Mouse (Mus musculus) CH12.LX (cell line): ENCODE measurements at regions not wholly inside any gene's neighbourhood (a gene's known extent, or its start where the extent isn't known, plus 50 kb on each side); places are given as distances from the start of the nearest gene placed in this dataset.

ENCODE experiments used
- DNase-seq: peaks from one replicate; pipeline ENCODE4 v3.0.0-alpha.2; 2013; ENCODE audit errors: extremely low read depth
- H3K27ac ChIP-seq: 2 replicates; pipeline ENCODE4 v1.5.1; 2012; ENCODE audit warnings: low read depth, mild to moderate bottlenecking, control low read depth, moderate library complexity; ENCODE audit not compliant: insufficient read depth
- H3K27me3 ChIP-seq: replicated peaks from 2 replicates; pipeline ENCODE3; 2012; ENCODE audit warnings: inconsistent platforms
- H3K36me3 ChIP-seq, 2 experiments: replicated peaks in 1 of 2; 2 replicates each; pipeline versions ENCODE3 to v1.6.1; 2012; ENCODE audit warnings: inconsistent platforms in 1 of 2, low read length in 1 of 2, mild to moderate bottlenecking in 1 of 2, mixed read lengths in 1 of 2, moderate library complexity in 1 of 2; ENCODE audit not compliant: control insufficient read depth in 1 of 2, insufficient read depth in 1 of 2
- H3K4me1 ChIP-seq, 2 experiments: 2 replicates each; pipeline ENCODE4 v1.6.1; 2012; ENCODE audit warnings: inconsistent platforms in 1 of 2, moderate library complexity in 1 of 2; ENCODE audit not compliant: insufficient read depth in 2 of 2, control insufficient read depth in 1 of 2
- H3K4me2 ChIP-seq: 2 replicates; pipeline ENCODE4 v1.6.1; 2012; ENCODE audit warnings: low read depth, mild to moderate bottlenecking, control low read depth; ENCODE audit not compliant: poor library complexity, insufficient read depth, severe bottlenecking
- H3K4me3 ChIP-seq, 3 experiments: fragments of 150-350 bp in 1 of 3; sonication (generic) in 1 of 3; replicated peaks in 1 of 3; 2 replicates each; pipeline versions ENCODE3 to v1.5.1; 2011 to 2012; ENCODE audit warnings: low read depth in 2 of 3, low read length in 2 of 3, mild to moderate bottlenecking in 2 of 3, moderate library complexity in 2 of 3, control low read depth in 1 of 3, improper control_type of control experiment in 1 of 3, inconsistent platforms in 1 of 3, mixed read lengths in 1 of 3; ENCODE audit not compliant: poor library complexity in 1 of 3
- H3K79me2 ChIP-seq: replicated peaks from 2 replicates; pipeline ENCODE4 v1.6.1; 2012; ENCODE audit warnings: mild to moderate bottlenecking, moderate library complexity; ENCODE audit not compliant: control insufficient read depth, poor library complexity, insufficient read depth, severe bottlenecking; ENCODE audit errors: extremely low read depth
- H3K9ac ChIP-seq: 2 replicates; pipeline ENCODE4 v1.6.1; 2012; ENCODE audit warnings: low read depth, mild to moderate bottlenecking, control low read depth, moderate library complexity; ENCODE audit not compliant: insufficient read depth
- H3K9me3 ChIP-seq: replicated peaks from 2 replicates; pipeline ENCODE3; 2012; ENCODE audit warnings: low read length, inconsistent platforms, mixed read lengths
- BHLHE40 ChIP-seq: IDR thresholded peaks from 2 replicates; pipeline ENCODE4 v1.6.1; 2011; ENCODE audit warnings: mild to moderate bottlenecking, low read depth, low read length, improper control_type of control experiment
- CHD2 ChIP-seq: IDR thresholded peaks from 2 replicates; pipeline ENCODE4 v1.6.1; 2011; ENCODE audit warnings: low read length, improper control_type of control experiment
- ELF1 ChIP-seq: IDR thresholded peaks from 2 replicates; pipeline ENCODE4 v1.6.1; 2014; ENCODE audit warnings: low read depth, mild to moderate bottlenecking, inconsistent platforms, low read length, improper control_type of control experiment
- EP300 ChIP-seq: IDR thresholded peaks from 2 replicates; pipeline ENCODE4 v1.6.1; 2011; ENCODE audit warnings: low read length, improper control_type of control experiment
- KAT2A ChIP-seq: IDR thresholded peaks from 2 replicates; pipeline ENCODE4 v1.6.1; 2012; ENCODE audit warnings: low read length, improper control_type of control experiment, inconsistent platforms; ENCODE audit not compliant: insufficient replicate concordance
- MAZ ChIP-seq: IDR thresholded peaks from 2 replicates; pipeline ENCODE4 v1.6.1; 2012; ENCODE audit warnings: low read depth, mild to moderate bottlenecking, inconsistent platforms, low read length, improper control_type of control experiment, moderate library complexity
- MEF2A ChIP-seq: IDR thresholded peaks from 2 replicates; pipeline ENCODE4 v1.6.1; 2014; ENCODE audit warnings: low read depth, mild to moderate bottlenecking, inconsistent platforms, low read length, improper control_type of control experiment, borderline replicate concordance
- MXI1 ChIP-seq: IDR thresholded peaks from 2 replicates; pipeline ENCODE4 v1.6.1; 2011; ENCODE audit warnings: mild to moderate bottlenecking, low read depth, low read length, improper control_type of control experiment
- PAX5 ChIP-seq: IDR thresholded peaks from 2 replicates; pipeline ENCODE4 v1.6.1; 2012; ENCODE audit warnings: low read length, inconsistent platforms, mixed read lengths
- POLR2A ChIP-seq: IDR thresholded peaks from 2 replicates; pipeline ENCODE4 v1.6.1; 2011; ENCODE audit warnings: low read depth, mild to moderate bottlenecking, improper control_type of control experiment, low read length
- POLR2AphosphoS2 ChIP-seq: IDR thresholded peaks from 2 replicates; pipeline ENCODE4 v1.6.1; 2011; ENCODE audit warnings: low read depth, low read length, improper control_type of control experiment
- RCOR1 ChIP-seq: conservative IDR thresholded peaks from 2 replicates; pipeline ENCODE4 v1.6.1; 2012; ENCODE audit warnings: low read depth, mild to moderate bottlenecking, inconsistent platforms, low read length, improper control_type of control experiment
- TCF12 ChIP-seq: IDR thresholded peaks from 2 replicates; pipeline ENCODE4 v1.6.1; 2014; ENCODE audit warnings: low read depth, mild to moderate bottlenecking, inconsistent platforms, low read length, improper control_type of control experiment
- UBTF ChIP-seq: IDR thresholded peaks from 2 replicates; pipeline ENCODE4 v1.6.1; 2012; ENCODE audit warnings: low read depth, mild to moderate bottlenecking, inconsistent platforms, low read length, improper control_type of control experiment, moderate library complexity
- USF1 ChIP-seq: IDR thresholded peaks from 2 replicates; pipeline ENCODE4 v1.6.1; 2014; ENCODE audit warnings: low read depth, mild to moderate bottlenecking, inconsistent platforms, low read length, improper control_type of control experiment
- dilution Hi-C: fragments of 300-500 bp; cut with MboI; formaldehyde crosslinking; loops from 2 replicates; pipeline ENCODE4 v1.14.3; 2020; ENCODE audit warnings: low sequenced_read_pairs; ENCODE audit not compliant: extremely low pct_unique_long_range_greater_than_20kb, extremely low pct_ligation_motif_present
- in situ Hi-C: fragments of 300-500 bp; cut with MboI; formaldehyde crosslinking; loops from 3 replicates; pipeline ENCODE4 v1.14.3; 2019; ENCODE audit warnings: low sequenced_read_pairs, low pct_ligation_motif_present, low pct_unique_long_range_greater_than_20kb, mixed read lengths

- Histone ChIP-seq H3K36me3 (no peaks in the 10 kb centered on the region), H3K9ac (no peak overlapping the region), H3K27ac (no peak overlapping the region), H3K27me3 (no peaks in the 10 kb centered on the region), H3K4me1 (peaks cover 0 to 11% of the 10 kb centered on the region in 2 experiments; a peak in 2 of 4 replicates), H3K4me2 (no peak overlapping the region), H3K9me3 (no peaks in the 10 kb centered on the region), H3K79me2 (no peaks in the 10 kb centered on the region), H3K4me3 (no peak overlapping the region)
- TF ChIP-seq UBTF (no peak), MXI1 (no peak), BHLHE40 (no peak), MAZ (no peak), PAX5 (no peak), POLR2AphosphoS2 (no peak), ELF1 (no peak), CHD2 (no peak), TCF12 (no peak), MEF2A (no peak)
- in situ Hi-C loops: no loop called here
- no peak for DNase-seq
- dilution Hi-C loops: no loop called here
These were observed 663.9 kb upstream of the 4930452B06Rik start for GRCm38 (mm10) chr14:9329839-9330485.

DNA sequence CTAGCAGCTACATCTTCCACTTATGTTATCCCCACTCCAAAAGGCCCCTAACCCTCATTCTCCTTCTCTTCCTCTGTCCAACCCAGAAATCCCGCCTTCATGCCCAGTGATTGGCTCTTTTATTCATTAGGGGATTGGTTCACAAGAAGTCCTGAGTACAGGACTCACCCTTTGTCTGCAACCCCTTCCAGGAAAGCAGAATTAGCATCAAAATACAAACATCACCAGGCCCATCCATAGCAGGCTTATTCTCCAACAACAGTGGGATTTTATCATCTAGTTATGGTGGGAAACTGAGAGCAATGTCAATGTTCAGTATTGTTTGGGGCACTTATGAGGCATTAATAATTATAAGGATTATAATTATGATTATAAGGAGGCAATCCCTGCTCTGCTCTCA, 661.3 kb upstream of the 4930452B06Rik start:
- no peak overlapping the region for H3K4me3 ChIP-seq
- H3K79me2 ChIP-seq: no peaks in the 10 kb centered on the region
- no peaks in the 10 kb centered on the region for H3K9me3 ChIP-seq
- dilution Hi-C loops: no loop called here
- no peak overlapping the region for H3K4me2 ChIP-seq
- DNase-seq: no peak
- H3K36me3 ChIP-seq: no peaks in the 10 kb centered on the region
- H3K27me3 ChIP-seq: no peaks in the 10 kb centered on the region
- TF ChIP-seq CHD2: no peak
- TF ChIP-seq KAT2A: no peak
- no peak for TF ChIP-seq EP300
- TF ChIP-seq POLR2A: no peak
- no peak overlapping the region for H3K9ac ChIP-seq
- no peak overlapping the region for H3K27ac ChIP-seq
- in situ Hi-C loops: no loop called here
- H3K4me1 ChIP-seq: peaks cover 0 to 14% of the 10 kb centered on the region in 2 experiments; a peak in 2 of 4 replicates

DNA sequence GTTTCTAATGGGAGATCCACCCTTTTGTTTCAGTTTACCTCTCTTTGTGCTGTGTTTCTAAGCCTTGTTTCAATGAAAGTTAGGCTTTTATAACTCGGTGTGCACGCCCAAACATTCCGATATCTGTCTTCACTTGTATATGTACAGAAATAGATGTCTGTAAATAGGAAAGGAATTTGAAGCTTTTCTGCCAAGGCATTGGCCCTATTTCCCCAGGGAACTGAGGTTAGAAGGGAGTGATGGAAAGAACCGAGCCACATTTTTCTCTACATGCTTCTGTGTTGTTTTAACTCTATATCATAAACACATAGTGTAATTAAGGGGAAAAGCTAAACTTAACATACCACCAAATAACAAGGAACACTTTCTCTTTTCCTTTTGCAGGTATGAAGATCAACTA, 653.8 kb upstream of the 4930452B06Rik start:
- no peaks in the 10 kb centered on the region for H3K79me2 ChIP-seq
- no peak for DNase-seq
- H3K27ac ChIP-seq: no peak overlapping the region
- H3K36me3 ChIP-seq: no peaks in the 10 kb centered on the region
- TF ChIP-seq POLR2A (no peak), RCOR1 (no peak), MXI1 (no peak), CHD2 (no peak), USF1 (no peak)
- no peaks in the 10 kb centered on the region for H3K9me3 ChIP-seq
- H3K9ac ChIP-seq: no peak overlapping the region
- in situ Hi-C loops: no loop called here
- H3K4me2 ChIP-seq: no peak overlapping the region
- dilution Hi-C loops: no loop called here
- no peak overlapping the region for H3K4me3 ChIP-seq
- H3K27me3 ChIP-seq: no peaks in the 10 kb centered on the region
- H3K4me1 ChIP-seq: peaks cover 0 to 6% of the 10 kb centered on the region in 2 experiments; a peak in 1 of 4 replicates
